Mouse (Mus musculus): Measurements from ENCODE around the gene Map3k14. TPM values are rescaled to one million over a fixed set of nuclear protein-coding genes. Genes with fewer than 3 reads are reported as not detected.

Map3k14 gene
- polyA plus RNA-seq, 1 experiment, result not detected

- no peak overlapping the region for H3K27ac ChIP-seq (ENCODE audit: insufficient read depth, low read depth, low read length)
- no peak overlapping the region for H3K4me3 ChIP-seq (ENCODE audit: insufficient read depth, low read depth, low read length)
- WGBS, result 88% methylated on average over 4 of the region's 4 CpGs
- peaks cover 15% of the 10 kb centered on the region for H3K4me1 ChIP-seq (ENCODE audit: control insufficient read depth, insufficient read depth, low read length)
- TF ChIP-seq CTCF (IDR thresholded peaks at IDR 0.05; ENCODE audit: insufficient read depth, low read depth, low read length), result no peak
- TF ChIP-seq POLR2A (IDR thresholded peaks at IDR 0.05; ENCODE audit: insufficient read depth, low read depth, low read length), result no peak
Observed at GRCm38 (mm10) chr11:103257938-103258481, 9.3 kb downstream of the Map3k14 start.

GRCm38 (mm10) chr11:103253605-103254004, 13.7 kb downstream of the Map3k14 start:
- peaks cover 3% of the 10 kb centered on the region; the same call in 1 of the 2 replicates for H3K4me1 ChIP-seq (ENCODE audit: control insufficient read depth, insufficient read depth, low read length)
- 92% methylated on average over 5 of the region's 5 CpGs for WGBS
- no peak overlapping the region for H3K4me3 ChIP-seq (ENCODE audit: insufficient read depth, low read depth, low read length)
- TF ChIP-seq CTCF (IDR thresholded peaks at IDR 0.05; ENCODE audit: insufficient read depth, low read depth, low read length), result no peak
- TF ChIP-seq POLR2A (IDR thresholded peaks at IDR 0.05; ENCODE audit: insufficient read depth, low read depth, low read length), result no peak
- no peak overlapping the region for H3K27ac ChIP-seq (ENCODE audit: insufficient read depth, low read depth, low read length)

- Histone ChIP-seq H3K4me1 (ENCODE audit: control insufficient read depth, insufficient read depth, low read length) (peaks cover 10% of the 10 kb centered on the region), H3K4me3 (ENCODE audit: insufficient read depth, low read depth, low read length) (no peak overlapping the region), H3K27ac (ENCODE audit: insufficient read depth, low read depth, low read length) (no peak overlapping the region)
- TF ChIP-seq CTCF (IDR thresholded peaks at IDR 0.05; ENCODE audit: insufficient read depth, low read depth, low read length) (no peak), POLR2A (IDR thresholded peaks at IDR 0.05; ENCODE audit: insufficient read depth, low read depth, low read length) (no peak)
- 93% methylated on average over 5 of the region's 5 CpGs for WGBS
Observed at GRCm38 (mm10) chr11:103252380-103252779, 14.9 kb downstream of the Map3k14 start.

GRCm38 (mm10) chr11:103250324-103250723, 16.9 kb downstream of the Map3k14 start:
- WGBS, result 83% methylated on average over 3 of the region's 3 CpGs
- TF ChIP-seq CTCF (IDR thresholded peaks at IDR 0.05; ENCODE audit: insufficient read depth, low read depth, low read length), result no peak
- TF ChIP-seq POLR2A (IDR thresholded peaks at IDR 0.05; ENCODE audit: insufficient read depth, low read depth, low read length), result no peak
- Histone ChIP-seq H3K4me3 (ENCODE audit: insufficient read depth, low read depth, low read length) (no peak overlapping the region), H3K27ac (ENCODE audit: insufficient read depth, low read depth, low read length) (no peak overlapping the region), H3K4me1 (ENCODE audit: control insufficient read depth, insufficient read depth, low read length) (peaks cover 23% of the 10 kb centered on the region)

GRCm38 (mm10) chr11:103249509-103249908, 17.8 kb downstream of the Map3k14 start:
- WGBS, result 76% methylated on average over 6 of the region's 6 CpGs
- Histone ChIP-seq H3K27ac (ENCODE audit: insufficient read depth, low read depth, low read length) (no peak overlapping the region), H3K4me3 (ENCODE audit: insufficient read depth, low read depth, low read length) (no peak overlapping the region), H3K4me1 (ENCODE audit: control insufficient read depth, insufficient read depth, low read length) (peaks cover 23% of the 10 kb centered on the region)
- no peak for TF ChIP-seq POLR2A (IDR thresholded peaks at IDR 0.05; ENCODE audit: insufficient read depth, low read depth, low read length)
- no peak for TF ChIP-seq CTCF (IDR thresholded peaks at IDR 0.05; ENCODE audit: insufficient read depth, low read depth, low read length)

GRCm38 (mm10) chr11:103248837-103249236, 18.4 kb downstream of the Map3k14 start:
- WGBS, result 86% methylated on average over 5 of the region's 5 CpGs
- no peak overlapping the region for H3K27ac ChIP-seq (ENCODE audit: insufficient read depth, low read depth, low read length)
- peaks cover 23% of the 10 kb centered on the region for H3K4me1 ChIP-seq (ENCODE audit: control insufficient read depth, insufficient read depth, low read length)
- H3K4me3 ChIP-seq (ENCODE audit: insufficient read depth, low read depth, low read length), result no peak overlapping the region
- TF ChIP-seq CTCF (IDR thresholded peaks at IDR 0.05; ENCODE audit: insufficient read depth, low read depth, low read length), result no peak
- no peak for TF ChIP-seq POLR2A (IDR thresholded peaks at IDR 0.05; ENCODE audit: insufficient read depth, low read depth, low read length)

GRCm38 (mm10) chr11:103247504-103248177, 19.6 kb downstream of the Map3k14 start:
- H3K4me1 ChIP-seq (ENCODE audit: control insufficient read depth, insufficient read depth, low read length), result peaks cover 23% of the 10 kb centered on the region
- TF ChIP-seq CTCF (IDR thresholded peaks at IDR 0.05; ENCODE audit: insufficient read depth, low read depth, low read length), result no peak
- no peak for TF ChIP-seq POLR2A (IDR thresholded peaks at IDR 0.05; ENCODE audit: insufficient read depth, low read depth, low read length)
- H3K27ac ChIP-seq (ENCODE audit: insufficient read depth, low read depth, low read length), result no peak overlapping the region
- H3K4me3 ChIP-seq (ENCODE audit: insufficient read depth, low read depth, low read length), result no peak overlapping the region
- WGBS, result 53% methylated on average over 11 of the region's 11 CpGs

- WGBS, result 43% methylated on average over 4 of the region's 4 CpGs
- no peak for TF ChIP-seq POLR2A (IDR thresholded peaks at IDR 0.05; ENCODE audit: insufficient read depth, low read depth, low read length)
- H3K27ac ChIP-seq (ENCODE audit: insufficient read depth, low read depth, low read length), result peak overlapping the region; percentile 30
Observed at GRCm38 (mm10) chr11:103246731-103247290, 20.5 kb downstream of the Map3k14 start.

GRCm38 (mm10) chr11:103246081-103246730, 21.1 kb downstream of the Map3k14 start:
- peaks cover 28% of the 10 kb centered on the region for H3K4me1 ChIP-seq (ENCODE audit: control insufficient read depth, insufficient read depth, low read length)
- peak overlapping the region; percentile 30; the same call in 1 of the 2 replicates for H3K27ac ChIP-seq (ENCODE audit: insufficient read depth, low read depth, low read length)
- H3K4me3 ChIP-seq (ENCODE audit: insufficient read depth, low read depth, low read length), result no peak overlapping the region
- WGBS, result 54% methylated on average over 10 of the region's 10 CpGs
- TF ChIP-seq POLR2A (IDR thresholded peaks at IDR 0.05; ENCODE audit: insufficient read depth, low read depth, low read length) (no peak), CTCF (IDR thresholded peaks at IDR 0.05; ENCODE audit: insufficient read depth, low read depth, low read length) (no peak)

More at GRCm38 (mm10) chr11:103246731-103247290, 20.5 kb downstream of the Map3k14 start:
- Histone ChIP-seq H3K4me1 (ENCODE audit: control insufficient read depth, insufficient read depth, low read length) (peaks cover 28% of the 10 kb centered on the region), H3K4me3 (ENCODE audit: insufficient read depth, low read depth, low read length) (no peak overlapping the region)

Data from olfactory bulb, adult 2 months (tissue).